Mouse (Mus musculus) frontal cortex, postnatal 36 days (tissue): Measurements from ENCODE around the gene Oog1.
"Not testable (repeated sequence)": the region's sequence is repeated elsewhere in the genome, so short reads cannot be mapped to it uniquely, and the experiment has no call there.

Experiments used
- DNase-seq, 2 experiments: peaks; one replicate each; pipeline ENCODE4 v3.0.0; 2022; ENCODE audit warnings: low spot score in 2 of 2

Oog1 gene

DNA sequence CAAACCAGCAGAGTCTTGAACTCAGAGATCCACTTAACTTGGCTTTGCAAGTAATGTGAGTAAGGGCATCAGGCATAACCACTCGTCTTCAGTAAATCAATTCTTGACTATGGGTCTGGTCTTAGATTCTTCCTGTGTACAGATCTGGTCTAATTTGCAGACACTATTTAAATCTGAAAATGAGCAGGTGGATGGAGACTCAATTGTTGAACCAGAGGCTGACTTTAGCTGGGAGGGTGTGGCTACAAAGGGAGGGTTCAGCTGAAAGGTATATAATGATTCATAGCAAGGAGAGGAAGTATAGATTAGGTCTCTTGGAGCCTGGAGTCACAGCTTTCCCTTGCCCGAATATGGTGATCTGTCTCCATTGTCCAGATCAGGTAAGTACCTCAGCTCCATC, at the start of gene Oog1:
Gene Oog1 (plus strand): TSS at position 301 of the 400 bp plus-strand sequence.
- not testable (repeated sequence) for DNase-seq

DNA sequence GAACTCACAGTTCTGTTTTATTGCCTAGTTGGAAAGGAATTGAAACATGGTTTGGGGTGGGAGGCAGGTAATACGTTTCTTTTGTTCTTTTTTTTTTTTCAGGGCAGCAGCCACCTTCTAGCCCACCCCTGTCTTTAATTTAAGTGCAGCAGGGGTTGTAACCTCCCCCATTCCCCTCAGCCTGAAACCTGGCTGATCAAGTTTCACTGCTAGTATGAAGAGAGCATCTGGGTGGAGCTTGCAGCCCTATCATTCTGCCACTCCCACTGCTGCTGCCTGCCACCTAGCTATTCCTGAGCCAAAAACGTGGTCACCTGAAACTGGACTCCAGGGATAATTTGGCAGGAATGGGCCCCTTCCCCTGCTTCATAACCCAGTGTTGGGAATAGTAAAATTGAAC, 1.1 kb upstream of the Oog1 start:
- not testable (repeated sequence) for DNase-seq

- DNase-seq = not testable (repeated sequence)
These were observed 16.1 kb downstream of the Oog1 start, which contains the start of gene Gm4027 for GRCm38 (mm10) chr12:87618569-87618968. TSS of gene Gm4027 (plus strand) at chr12:87618869.

GRCm38 (mm10) chr12:87644520-87644919, 42.0 kb downstream of the Oog1 start, which contains the start of gene Gm16381:
TSS of gene Gm16381 (minus strand) at chr12:87644620.
- DNase-seq = not testable (repeated sequence)

DNA sequence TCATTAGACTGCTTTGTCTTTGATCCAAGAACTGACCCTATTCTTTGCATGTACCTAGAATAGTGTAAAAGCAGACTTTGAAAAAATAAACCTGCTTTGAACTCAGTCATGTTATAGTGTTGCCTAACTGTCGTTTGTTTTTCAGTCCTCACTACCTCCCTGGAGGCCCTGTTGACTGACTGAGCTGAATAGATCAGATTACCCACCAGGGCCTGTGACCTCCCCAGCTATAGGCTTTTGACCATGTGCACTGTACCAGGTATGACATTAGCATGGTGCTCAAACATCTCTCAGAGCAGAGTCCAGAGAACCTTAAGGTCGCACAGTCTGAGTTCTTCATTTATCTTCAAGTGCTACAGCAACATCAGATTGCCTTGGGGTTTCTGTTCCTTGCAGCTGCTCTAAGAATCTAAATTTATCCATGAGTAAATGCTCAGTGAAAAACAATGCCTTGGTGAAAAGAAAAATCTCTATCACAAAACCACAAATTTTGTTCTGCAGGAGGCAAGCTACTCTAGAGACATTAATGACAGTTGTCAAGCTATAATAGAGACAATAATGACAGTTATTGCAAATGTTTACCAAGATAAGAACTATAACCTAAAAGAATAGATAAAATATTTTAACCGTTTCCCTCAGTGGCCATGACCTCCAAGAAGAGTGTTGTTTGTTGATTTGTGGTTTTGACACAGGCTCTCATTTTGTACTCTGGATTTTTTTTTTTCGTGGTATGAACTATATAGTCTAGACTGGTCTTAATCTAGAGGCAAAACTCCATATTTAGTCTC, 50.6 kb downstream of the Oog1 start:
- DNase-seq = not testable (repeated sequence)
